8 mouse cellular contexts compared by ENCODE assay signal in genomic region chr17:26415355-26415865, GRCm38 (mm10). TPM values are rescaled to one million over a fixed set of nuclear protein-coding genes. Genes with fewer than 3 reads are reported as not detected.
A peak's percentile ranks its signal among the peaks of the same experiment; 100 is the strongest.
DNase-seq lines count a peak whose midpoint lies in the region; ATAC-seq and TF ChIP-seq lines count a peak whose summit lies in the region.

No protein-coding gene starts in this region.

- H3K4me2 ChIP-seq in hindbrain, embryonic 14.5 days (replicated peaks): peak overlapping the region; percentile 64
- H3K4me2 ChIP-seq in liver, embryonic 15.5 days: peak overlapping the region; percentile 85

- TF ChIP-seq CTCF in spleen, adult 2 months (IDR thresholded peaks at IDR 0.05; ENCODE audit: extremely low read depth, insufficient read depth, insufficient read length, insufficient replicate concordance): no peak

- H3K27me3 ChIP-seq in spleen, adult 2 months (ENCODE audit: control insufficient read depth, insufficient read depth, low read length): peaks cover 4% of the 10 kb centered on the region; the same call in 1 of the 2 replicates
- H3K27me3 ChIP-seq in hindbrain, embryonic 14.5 days (ENCODE audit: control insufficient read depth, insufficient read depth, low read length): peaks cover 11% of the 10 kb centered on the region
- peaks cover 94% of the 10 kb centered on the region for H3K27me3 ChIP-seq in liver, embryonic 15.5 days

- peaks cover 4% of the 10 kb centered on the region; the same call in 1 of the 2 replicates for H3K4me1 ChIP-seq in spleen, adult 2 months (ENCODE audit: control insufficient read depth, insufficient read depth, insufficient read length)
- H3K4me1 ChIP-seq in hindbrain, embryonic 14.5 days (replicated peaks; ENCODE audit: control insufficient read depth, insufficient read depth, low read length): peaks cover 7% of the 10 kb centered on the region
- peaks cover 30% of the 10 kb centered on the region for H3K4me1 ChIP-seq in liver, embryonic 15.5 days (replicated peaks)

- H3K36me3 ChIP-seq in spleen, adult 2 months (ENCODE audit: control insufficient read depth, insufficient read depth, low read length): no peaks in the 10 kb centered on the region
- H3K36me3 ChIP-seq in hindbrain, embryonic 14.5 days (replicated peaks; ENCODE audit: control insufficient read depth, insufficient read depth): no peaks in the 10 kb centered on the region
- no peaks in the 10 kb centered on the region for H3K36me3 ChIP-seq in liver, embryonic 15.5 days (replicated peaks)

- DNase-seq in cerebellum, adult 9-10 months: peak; percentile 4
- DNase-seq in cerebellum, adult 8-10 months: no peak
- no peak for DNase-seq in spleen, adult 2 months (ENCODE audit: low read depth in 1 of 2, low spot score in 2 of 2)
- DNase-seq in spleen, adult 18-20 months: no peak
- DNase-seq in hindbrain, embryonic 14.5 days (ENCODE audit: low spot score): no peak
- DNase-seq in spleen, postnatal 14 days (ENCODE audit: low spot score in 2 of 2): no peak
- DNase-seq in urinary bladder, adult 18-20 months (ENCODE audit: low spot score in 2 of 2): no peak

- H3K27ac ChIP-seq in spleen, adult 2 months (ENCODE audit: insufficient read depth, low read length): no peak overlapping the region
- 0 out of 2 replicates have a peak overlapping the region, but pooled peaks have one; percentile 45 for H3K27ac ChIP-seq in hindbrain, embryonic 14.5 days
- no peak overlapping the region for H3K27ac ChIP-seq in liver, embryonic 15.5 days (replicated peaks)

- 0 out of 2 replicates have a peak, but pooled peaks have one; percentile 22 for ATAC-seq in hindbrain, embryonic 14.5 days (ENCODE audit: low FRiP score)
- no peak for ATAC-seq in liver, embryonic 15.5 days (ENCODE audit: insufficient read depth)

- no peak for TF ChIP-seq POLR2A in spleen, adult 2 months (IDR thresholded peaks at IDR 0.05; ENCODE audit: low read depth, low read length)

- no peaks in the 10 kb centered on the region for H3K9me3 ChIP-seq in hindbrain, embryonic 14.5 days (ENCODE audit: control insufficient read depth, low read length)
- no peaks in the 10 kb centered on the region for H3K9me3 ChIP-seq in liver, embryonic 15.5 days (replicated peaks)

- peak overlapping the region; percentile 85 for H3K9ac ChIP-seq in hindbrain, embryonic 14.5 days
- H3K9ac ChIP-seq in liver, embryonic 15.5 days: 0 out of 2 replicates have a peak overlapping the region, but pooled peaks have one; percentile 25

- 5% methylated on average over 27 of the region's 27 CpGs for WGBS in spleen, adult 2 months
- 1% methylated on average over 27 of the region's 27 CpGs for WGBS in hindbrain, embryonic 14.5 days
- 2% methylated on average over 27 of the region's 27 CpGs for WGBS in liver, embryonic 15.5 days (ENCODE audit: insufficient replicate concordance)

- peak overlapping the region; percentile 62 for H3K4me3 ChIP-seq in spleen, adult 2 months (ENCODE audit: extremely low read depth, insufficient read depth, insufficient read length)
- H3K4me3 ChIP-seq in hindbrain, embryonic 14.5 days (replicated peaks; ENCODE audit: low read length): peak overlapping the region; percentile 87
- H3K4me3 ChIP-seq in liver, embryonic 15.5 days (replicated peaks): peak overlapping the region; percentile 61

RNA-seq across cellular contexts. Expression of gene Neurl1b, which starts 0.8 kb away (rescaled TPM):
- polyA plus RNA-seq in spleen, adult 2 months (2012; rRNA removed): 7.9 and 14.5 TPM in 2 replicates
- 1.9 and 2.1 TPM in 2 replicates for polyA plus RNA-seq in hindbrain, embryonic 14.5 days (2014; fragmentation: Nextera tagmentation; extraction: Ambion mirVana)
- polyA plus RNA-seq in liver, embryonic 15.5 days (2015; fragmentation: Nextera tagmentation; extraction: Ambion mirVana): 0.03 and 0.05 TPM in 2 replicates
